Mouse (Mus musculus) forebrain, embryonic 13.5 days (tissue): ENCODE measurements around the gene Rpl14. TPM values are rescaled to one million over a fixed set of nuclear protein-coding genes. Genes with fewer than 3 reads are reported as not detected.
A peak's percentile ranks its signal among the peaks of the same experiment; 100 is the strongest.

Experiments used
- ATAC-seq: fragments of 200-750 bp; cut with Nextera tagmentation; 2 replicates; pipeline ENCODE4 v1.8.0; 2017
- H3K27ac ChIP-seq: fragments of 300-500 bp; sonication (generic); 2 replicates; pipeline ENCODE4 v1.5.1; 2015; ENCODE audit warnings: inconsistent platforms, mild to moderate bottlenecking, moderate library complexity
- H3K27me3 ChIP-seq: fragments of 300-500 bp; sonication (generic); 2 replicates; pipeline ENCODE4 v1.6.1; 2015; ENCODE audit warnings: mild to moderate bottlenecking, inconsistent platforms
- H3K36me3 ChIP-seq: fragments of 300-500 bp; sonication (generic); 2 replicates; pipeline ENCODE4 v1.6.1; 2015; ENCODE audit warnings: mild to moderate bottlenecking, inconsistent platforms; ENCODE audit not compliant: poor library complexity, severe bottlenecking
- H3K4me1 ChIP-seq: fragments of 300-500 bp; sonication (generic); 2 replicates; pipeline ENCODE4 v1.6.1; 2015; ENCODE audit warnings: inconsistent platforms
- H3K4me2 ChIP-seq: fragments of 300-500 bp; sonication (generic); 2 replicates; pipeline ENCODE4 v1.6.1; 2015; ENCODE audit warnings: inconsistent platforms, mild to moderate bottlenecking, moderate library complexity
- H3K4me3 ChIP-seq: fragments of 300-500 bp; sonication (generic); 2 replicates; pipeline ENCODE4 v1.5.1; 2015; ENCODE audit warnings: mild to moderate bottlenecking, inconsistent platforms
- H3K9ac ChIP-seq: fragments of 300-500 bp; sonication (generic); 2 replicates; pipeline ENCODE4 v1.6.1; 2015; ENCODE audit warnings: mild to moderate bottlenecking, inconsistent platforms
- H3K9me3 ChIP-seq: fragments of 300-500 bp; sonication (generic); replicated peaks from 2 replicates; pipeline ENCODE4 v1.6.1; 2016; ENCODE audit warnings: inconsistent platforms
- WGBS: fragments of 180-500 bp; shearing (Covaris S2); methylation state at CpG from one replicate; pipeline ENCODE4 v1.1.7; 2015; 5-methylcytosine and 5-hydroxymethylcytosine counted together
- polyA plus RNA-seq: library from polyadenylated mRNA; unstranded; fragments of >200 nt; fragmentation: Nextera tagmentation; extraction: Ambion mirVana; gene quantifications from 2 replicates; pipeline ENCODE4 v1.2.1, GENCODE M21; 2015

The Rpl14 gene
- polyA plus RNA-seq, 1 experiment from 2014 or later = 592 TPM

DNA sequence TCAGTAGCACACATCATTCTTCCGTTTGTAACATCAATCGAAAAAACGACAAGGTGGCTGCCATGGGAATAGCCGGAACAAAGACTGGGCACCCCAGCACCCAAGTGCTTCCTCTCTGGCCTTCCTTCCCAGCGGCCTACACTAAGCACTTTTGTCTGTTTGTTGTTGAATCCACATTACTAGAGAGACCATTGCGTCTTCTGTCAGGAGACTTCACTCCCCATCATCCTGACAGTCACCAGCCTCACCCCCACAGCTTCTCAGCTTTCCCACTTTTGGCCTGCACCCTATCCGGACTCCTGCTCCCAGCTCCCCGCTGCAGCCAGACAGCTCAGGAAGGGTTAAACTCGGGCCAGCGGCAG, 48.1 kb downstream of the Rpl14 start:
- Histone ChIP-seq H3K9ac (peak overlapping the region; percentile 60), H3K4me1 (peaks cover 22% of the 10 kb centered on the region), H3K27me3 (no peaks in the 10 kb centered on the region), H3K4me2 (peak overlapping the region; percentile 57), H3K4me3 (peak overlapping the region; percentile 20), H3K27ac (peak overlapping the region; percentile 94), H3K9me3 (peaks cover 10% of the 10 kb centered on the region), H3K36me3 (no peaks in the 10 kb centered on the region)
- WGBS = 3% methylated on average over 10 of the region's 10 CpGs
- no peak; the same call in 1 of the 2 replicates for ATAC-seq

DNA sequence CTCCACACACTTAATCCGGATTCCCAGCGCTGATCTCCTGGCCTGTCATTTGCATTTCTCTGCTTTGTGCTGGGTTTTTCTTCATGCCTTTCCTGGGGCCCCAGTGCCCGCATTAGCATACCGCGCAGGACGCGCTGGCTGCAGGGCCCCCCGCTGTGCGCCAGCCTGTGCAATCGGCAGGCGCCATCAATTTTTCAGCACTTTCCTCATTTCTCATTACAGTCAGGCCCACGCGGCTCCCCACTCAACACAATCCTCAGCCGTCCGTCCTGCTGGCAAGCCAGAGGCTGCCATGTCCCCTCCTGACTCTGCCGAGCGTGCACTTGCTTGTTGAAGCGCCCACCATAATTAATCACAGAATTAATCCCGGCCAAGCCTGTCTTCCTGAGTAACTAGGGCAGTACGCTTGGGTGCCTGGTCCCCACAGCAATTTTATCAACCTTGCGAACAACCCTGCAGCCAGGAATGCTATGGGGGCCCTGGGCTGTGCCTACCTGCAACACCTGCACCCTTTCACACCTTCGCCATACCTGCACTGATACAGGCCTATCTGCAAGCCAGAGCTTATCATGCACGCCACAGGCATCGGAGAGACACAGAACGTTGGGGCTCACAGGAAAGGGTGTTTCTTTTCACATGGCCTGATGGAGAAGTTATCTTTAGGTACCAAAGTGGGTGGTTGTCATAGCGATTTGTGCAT, 48.6 kb downstream of the Rpl14 start:
- 4% methylated on average over 26 of the region's 26 CpGs for WGBS
- Histone ChIP-seq H3K27ac (peak overlapping the region; percentile 94), H3K9ac (peak overlapping the region; percentile 60)

DNA sequence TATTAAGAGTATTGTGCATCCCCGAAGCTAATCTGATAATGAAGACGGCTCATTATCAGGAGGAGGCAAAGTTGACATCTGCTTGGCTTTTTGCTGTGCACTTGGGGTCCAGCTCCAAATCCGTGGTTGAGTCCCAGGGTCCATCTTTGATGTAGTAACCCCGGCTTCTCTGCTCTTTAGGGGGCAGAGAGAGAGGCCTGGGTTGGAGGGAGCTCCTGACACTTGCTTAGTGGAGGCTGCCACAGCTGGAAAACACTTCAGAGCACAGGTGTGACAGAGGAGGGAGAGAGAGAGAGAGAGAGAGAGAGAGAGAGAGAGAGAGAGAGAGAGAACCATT, 49.1 kb downstream of the Rpl14 start:
- WGBS = 4% methylated on average over 4 of the region's 4 CpGs
- peaks cover 22% of the 10 kb centered on the region for H3K4me1 ChIP-seq
- no peak for ATAC-seq

More for the DNA sequence above, 48.6 kb downstream of the Rpl14 start:
- ATAC-seq = peak; percentile 95
- peaks cover 22% of the 10 kb centered on the region for H3K4me1 ChIP-seq
- peaks cover 10% of the 10 kb centered on the region for H3K9me3 ChIP-seq
- no peaks in the 10 kb centered on the region for H3K36me3 ChIP-seq
- H3K4me3 ChIP-seq = peak overlapping the region; percentile 20
- no peaks in the 10 kb centered on the region for H3K27me3 ChIP-seq
- H3K4me2 ChIP-seq = peak overlapping the region; percentile 57

More for the DNA sequence above, 49.1 kb downstream of the Rpl14 start:
- Histone ChIP-seq H3K27ac (peak overlapping the region; percentile 94), H3K27me3 (no peaks in the 10 kb centered on the region), H3K4me2 (peak overlapping the region; percentile 57; the same call in 1 of the 2 replicates), H3K4me3 (no peak overlapping the region), H3K9me3 (peaks cover 13% of the 10 kb centered on the region), H3K36me3 (no peaks in the 10 kb centered on the region), H3K9ac (peak overlapping the region; percentile 60; the same call in 1 of the 2 replicates)

Other genes with a start within 250 kb of the Rpl14 start
- 434 and 500 TPM in 2 replicates for gene Eif1b, start 79.2 kb upstream of the Rpl14 start, polyA plus RNA-seq
- gene Entpd3, start 31.6 kb upstream of the Rpl14 start, polyA plus RNA-seq = 0.30 and 0.49 TPM in 2 replicates